Mouse (Mus musculus) brown adipose tissue, adult 24 weeks (tissue): ENCODE data around the gene Frem1. TPM values are rescaled to one million over a fixed set of nuclear protein-coding genes. Genes with fewer than 3 reads are reported as not detected.

Experiments used
- H3K27ac ChIP-seq: fragments of 200-500 bp; replicated peaks from 2 replicates; pipeline ENCODE4 v1.5.1; 2012; ENCODE audit warnings: low read depth, mild to moderate bottlenecking, low read length
- H3K4me1 ChIP-seq: fragments of 200-500 bp; 2 replicates; pipeline ENCODE4 v1.6.1; 2012; ENCODE audit warnings: low read length, mixed read lengths; ENCODE audit not compliant: control insufficient read depth, insufficient read depth, insufficient read length
- H3K4me3 ChIP-seq: fragments of 200-500 bp; 2 replicates; pipeline ENCODE4 v1.5.1; 2012; ENCODE audit warnings: low read depth, mild to moderate bottlenecking, low read length, moderate library complexity; ENCODE audit not compliant: insufficient read depth
- polyA plus RNA-seq: library from polyadenylated mRNA; stranded (reverse); fragments of >200 nt; gene quantifications from 2 replicates; pipeline ENCODE4 v1.2.4, GENCODE M21; 2012; ENCODE audit not compliant: missing spikeins, insufficient read depth, insufficient read length

The Frem1 gene
- polyA plus RNA-seq, 1 experiment, result not detected

- H3K4me1 ChIP-seq, result no peaks in the 10 kb centered on the region
- H3K27ac ChIP-seq, result no peak overlapping the region
- no peak overlapping the region for H3K4me3 ChIP-seq
These were observed 79.8 kb downstream of the Frem1 start for GRCm38 (mm10) chr4:82972381-82972780.

- no peak overlapping the region for H3K27ac ChIP-seq
- no peaks in the 10 kb centered on the region for H3K4me1 ChIP-seq
- H3K4me3 ChIP-seq, result no peak overlapping the region
These were observed 81.1 kb downstream of the Frem1 start for GRCm38 (mm10) chr4:82970901-82971648.

GRCm38 (mm10) chr4:82961024-82961423, 91.1 kb downstream of the Frem1 start:
- H3K27ac ChIP-seq, result no peak overlapping the region
- no peak overlapping the region for H3K4me3 ChIP-seq
- H3K4me1 ChIP-seq, result no peaks in the 10 kb centered on the region

GRCm38 (mm10) chr4:82957827-82958538, 94.2 kb downstream of the Frem1 start:
- no peak overlapping the region for H3K4me3 ChIP-seq

GRCm38 (mm10) chr4:82953992-82954391, 98.1 kb downstream of the Frem1 start:
- H3K4me1 ChIP-seq, result no peaks in the 10 kb centered on the region
- H3K27ac ChIP-seq, result no peak overlapping the region
- no peak overlapping the region for H3K4me3 ChIP-seq

More at GRCm38 (mm10) chr4:82957827-82958538, 94.2 kb downstream of the Frem1 start:
- no peaks in the 10 kb centered on the region for H3K4me1 ChIP-seq
- no peak overlapping the region for H3K27ac ChIP-seq

- no peak overlapping the region for H3K4me3 ChIP-seq
- no peaks in the 10 kb centered on the region for H3K4me1 ChIP-seq
- no peak overlapping the region for H3K27ac ChIP-seq
These were observed 102.6 kb downstream of the Frem1 start for GRCm38 (mm10) chr4:82949511-82949910.

- no peak overlapping the region for H3K4me3 ChIP-seq
- no peaks in the 10 kb centered on the region for H3K4me1 ChIP-seq
- H3K27ac ChIP-seq, result no peak overlapping the region
These were observed 105.4 kb downstream of the Frem1 start for GRCm38 (mm10) chr4:82946721-82947120.

- Histone ChIP-seq H3K27ac (no peak overlapping the region), H3K4me1 (no peaks in the 10 kb centered on the region), H3K4me3 (no peak overlapping the region)
These were observed 105.9 kb downstream of the Frem1 start for GRCm38 (mm10) chr4:82946276-82946612.

- Histone ChIP-seq H3K27ac (no peak overlapping the region), H3K4me1 (no peaks in the 10 kb centered on the region), H3K4me3 (no peak overlapping the region)
These were observed 106.4 kb downstream of the Frem1 start for GRCm38 (mm10) chr4:82945572-82946275.

- Histone ChIP-seq H3K4me3 (no peak overlapping the region), H3K4me1 (no peaks in the 10 kb centered on the region), H3K27ac (no peak overlapping the region)
These were observed 111.5 kb downstream of the Frem1 start for GRCm38 (mm10) chr4:82940680-82941079.

GRCm38 (mm10) chr4:82940248-82940647, 111.9 kb downstream of the Frem1 start:
- H3K4me3 ChIP-seq, result no peak overlapping the region
- no peak overlapping the region for H3K27ac ChIP-seq
- H3K4me1 ChIP-seq, result no peaks in the 10 kb centered on the region

GRCm38 (mm10) chr4:82934308-82934707, 117.8 kb downstream of the Frem1 start:
- no peak overlapping the region for H3K27ac ChIP-seq
- no peaks in the 10 kb centered on the region for H3K4me1 ChIP-seq
- H3K4me3 ChIP-seq, result no peak overlapping the region

GRCm38 (mm10) chr4:82933698-82934210, 118.4 kb downstream of the Frem1 start:
- Histone ChIP-seq H3K4me3 (peak overlapping the region; percentile 37; the same call in 1 of the 2 replicates), H3K27ac (no peak overlapping the region), H3K4me1 (no peaks in the 10 kb centered on the region)

GRCm38 (mm10) chr4:82930079-82930478, 122.1 kb downstream of the Frem1 start:
- H3K27ac ChIP-seq, result no peak overlapping the region
- H3K4me1 ChIP-seq, result no peaks in the 10 kb centered on the region
- H3K4me3 ChIP-seq, result no peak overlapping the region

- H3K4me1 ChIP-seq, result no peaks in the 10 kb centered on the region
- no peak overlapping the region for H3K27ac ChIP-seq
- H3K4me3 ChIP-seq, result no peak overlapping the region
These were observed 130.2 kb downstream of the Frem1 start for GRCm38 (mm10) chr4:82921962-82922361.
